Mouse (Mus musculus) lung, postnatal 14 days (tissue): ENCODE results near the gene Kcnj12.

Source experiments
- DNase-seq: peaks from one replicate; pipeline ENCODE4 v3.0.0; 2021

The Kcnj12 gene

DNA sequence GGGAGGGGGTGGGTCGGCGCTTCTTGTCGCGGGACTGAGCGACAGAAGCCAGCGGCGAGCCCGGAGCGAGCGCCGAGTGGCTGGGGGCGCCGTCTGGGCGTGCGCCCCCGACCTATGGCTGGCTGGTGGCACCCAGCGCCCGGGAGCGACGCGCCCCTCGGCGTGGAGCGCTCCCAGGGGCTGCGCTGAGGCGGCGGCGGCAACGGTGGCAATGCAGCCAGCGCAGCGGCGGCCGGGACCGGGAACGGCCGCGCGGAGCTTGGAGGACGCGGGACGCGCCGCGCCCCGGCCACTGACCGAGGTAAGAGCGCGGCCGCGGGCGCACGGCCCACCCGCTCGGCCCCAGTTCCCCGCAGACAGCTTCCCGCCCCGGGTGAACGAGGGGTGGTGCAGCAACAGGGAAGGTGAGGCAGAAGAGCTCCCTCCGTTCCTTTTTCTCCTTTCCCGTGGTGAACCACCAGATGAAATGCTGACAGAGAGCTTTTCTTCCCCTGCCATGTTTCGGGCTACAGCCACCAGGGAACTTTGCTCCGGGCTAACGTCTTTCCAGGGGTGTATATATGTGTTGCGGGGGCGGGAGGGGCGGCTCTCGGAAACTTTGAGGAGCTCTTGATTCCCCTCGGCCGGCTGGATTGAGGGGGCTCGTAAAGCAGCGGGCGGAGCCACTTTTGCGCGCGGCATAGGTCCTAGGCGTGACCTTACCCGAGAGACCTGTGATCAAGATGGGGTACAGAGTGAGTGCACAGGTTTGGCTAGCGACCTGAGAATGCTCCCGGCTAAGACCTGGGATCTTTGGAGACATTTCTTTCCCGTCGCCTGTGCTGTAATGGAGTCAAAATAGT, at the start of gene Kcnj12:
Kcnj12 (plus strand) TSS at position 15 of the 842 bp plus-strand sequence.
- DNase-seq = no peak

DNA sequence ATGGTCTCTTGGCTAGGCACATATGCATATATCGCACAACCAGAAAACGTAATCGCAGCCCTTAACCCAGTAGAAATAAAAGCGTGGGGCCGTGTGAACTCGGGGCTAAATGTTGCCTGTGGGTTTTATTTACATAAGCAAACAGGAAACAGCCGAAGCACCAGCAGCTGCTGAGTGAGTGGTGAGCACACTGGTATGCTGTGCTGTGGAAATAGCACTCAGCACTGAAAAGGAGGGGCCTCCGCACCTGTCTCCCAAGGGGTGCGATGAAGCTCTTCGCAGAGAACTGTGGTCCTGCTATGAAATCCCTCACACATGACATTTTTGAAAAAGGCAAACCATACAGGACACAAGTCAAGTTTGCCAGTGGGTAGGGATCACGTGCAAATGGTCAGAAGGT, 47.3 kb upstream of the Kcnj12 start:
- DNase-seq = no peak

DNA sequence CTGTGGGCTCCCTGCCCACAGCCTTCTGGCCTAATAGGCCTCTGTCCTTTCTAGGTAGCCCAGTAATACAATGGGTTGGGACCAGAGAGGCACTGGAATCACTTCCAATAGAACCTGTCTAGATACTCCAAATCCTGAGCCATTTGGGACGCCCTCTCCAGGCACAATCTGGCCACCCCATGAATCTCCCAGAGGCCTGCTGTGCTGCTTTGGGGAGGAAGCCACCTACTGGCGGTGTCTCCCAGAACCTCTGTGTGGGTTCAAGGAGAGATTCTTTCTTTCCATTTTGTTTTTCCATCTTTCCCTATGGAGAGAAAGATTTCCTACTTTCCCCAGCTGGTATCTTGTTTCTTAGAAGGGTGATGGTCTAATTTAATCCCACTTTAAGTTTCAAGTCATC, 46.1 kb upstream of the Kcnj12 start:
- DNase-seq = no peak

DNA sequence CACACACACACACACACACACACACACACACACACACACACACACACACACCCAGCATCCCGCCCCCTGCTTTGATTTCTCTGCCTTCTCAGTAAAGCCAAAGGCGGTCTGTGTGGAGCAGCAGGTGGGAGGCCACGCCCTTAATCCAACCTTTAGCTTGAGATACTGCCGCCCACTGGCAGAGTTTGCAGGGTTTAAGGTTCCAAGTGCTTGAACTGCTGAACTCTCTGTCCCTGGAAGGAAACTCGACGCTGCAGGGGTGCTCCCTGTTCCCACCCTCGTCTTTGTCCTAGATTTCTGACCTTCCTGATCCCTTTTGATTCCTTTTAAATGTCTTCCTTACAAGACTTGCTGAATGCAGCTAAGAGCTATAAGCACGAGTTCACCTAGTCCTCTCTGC, 45.6 kb upstream of the Kcnj12 start:
- peak; percentile 47 for DNase-seq

DNA sequence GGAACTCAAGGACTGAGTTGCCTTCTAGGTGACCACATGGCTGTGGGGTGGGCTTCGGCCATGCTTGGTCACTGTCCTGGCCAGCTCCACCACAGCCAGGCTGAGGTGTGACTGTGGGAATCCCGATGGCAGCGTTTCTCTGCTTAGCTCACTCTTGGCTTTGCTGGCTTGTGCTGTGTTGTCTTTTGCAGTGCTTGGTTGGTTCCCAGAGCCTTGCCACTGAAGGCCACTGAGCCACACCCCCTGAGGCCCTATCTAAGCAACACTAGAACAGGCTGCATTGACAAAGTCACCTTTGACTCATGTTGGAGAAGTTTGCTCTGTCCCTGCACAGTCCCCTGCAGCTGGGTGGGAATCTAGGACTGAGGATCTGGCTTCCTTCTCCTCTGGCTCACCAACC, 45.2 kb upstream of the Kcnj12 start:
- peak; percentile 23 for DNase-seq

DNA sequence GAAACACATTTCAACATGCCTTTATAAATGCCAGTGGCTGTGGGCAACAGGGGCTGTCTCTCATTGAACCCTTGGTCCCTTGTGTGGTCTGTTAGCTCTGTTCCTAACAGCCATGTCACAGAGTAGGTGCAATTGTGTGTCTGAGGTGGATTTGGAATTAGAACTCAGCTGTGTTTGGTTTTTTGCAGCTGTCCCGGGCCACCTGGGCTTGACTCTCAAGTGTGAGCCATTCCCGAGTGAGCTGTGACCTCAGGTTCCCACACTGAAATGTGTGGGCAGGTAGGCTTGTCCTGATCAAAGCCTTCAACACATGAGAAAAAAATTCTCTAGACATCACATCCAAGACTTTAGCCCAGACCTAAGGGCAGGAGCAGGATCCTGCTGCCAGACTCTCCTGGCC, 43.7 kb upstream of the Kcnj12 start:
- no peak for DNase-seq

DNA sequence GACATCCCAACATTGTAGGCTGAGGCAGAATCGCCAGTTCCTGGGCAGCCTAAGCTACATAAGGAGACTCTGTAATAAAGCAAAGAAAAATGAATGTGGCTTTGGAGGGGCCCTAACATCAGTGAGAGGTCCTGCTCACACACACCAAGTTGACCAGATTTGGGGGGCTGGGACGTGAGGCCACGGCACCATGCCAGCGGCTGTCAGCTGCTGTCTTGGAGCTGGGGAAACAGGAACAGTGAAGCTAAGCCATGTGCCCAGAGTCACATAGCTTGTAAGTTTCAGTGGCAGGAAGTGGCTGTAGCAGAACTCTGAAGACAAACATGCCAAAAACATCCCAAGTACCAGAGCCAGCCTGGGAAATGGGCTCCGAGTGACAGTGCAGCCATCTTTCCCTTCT, 42.6 kb upstream of the Kcnj12 start:
- no peak for DNase-seq

DNA sequence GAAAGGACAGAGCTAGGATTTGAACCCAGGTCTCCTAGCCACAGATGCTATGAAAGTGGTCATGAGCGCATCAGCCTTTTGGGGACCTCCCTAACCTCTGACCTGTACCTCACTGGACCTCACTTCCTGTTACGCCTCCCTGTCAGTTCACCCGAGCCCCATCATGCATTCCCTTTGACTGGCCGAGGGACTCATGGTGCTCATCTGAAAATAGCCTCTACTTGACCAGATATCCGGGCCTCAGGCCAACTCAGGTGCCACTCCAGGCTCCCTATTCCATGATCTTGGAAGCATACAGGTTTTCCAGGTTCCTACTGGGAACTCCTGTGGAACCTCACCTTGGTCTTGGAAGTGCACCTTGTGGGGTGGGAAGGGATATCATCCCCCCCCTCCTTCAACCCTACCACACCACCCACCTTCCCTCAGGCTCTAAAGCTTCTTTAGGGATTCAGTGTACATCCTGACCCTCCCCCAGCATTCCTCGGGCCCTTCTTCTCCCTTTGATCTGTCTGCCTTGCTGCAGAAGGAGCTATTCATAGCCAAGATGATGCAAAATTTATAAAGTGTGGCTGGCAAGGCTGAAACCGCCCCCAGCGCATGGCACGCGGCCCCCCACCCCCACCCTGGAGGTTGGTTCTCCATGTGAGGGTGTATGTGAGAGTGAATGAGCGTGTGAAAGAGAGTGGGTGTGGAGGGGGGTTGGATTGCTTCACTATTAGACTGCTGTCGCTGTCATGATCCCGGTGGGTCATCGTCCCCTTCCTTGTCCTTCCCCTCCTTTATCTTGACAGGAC, 40.5 kb upstream of the Kcnj12 start:
- DNase-seq = no peak

DNA sequence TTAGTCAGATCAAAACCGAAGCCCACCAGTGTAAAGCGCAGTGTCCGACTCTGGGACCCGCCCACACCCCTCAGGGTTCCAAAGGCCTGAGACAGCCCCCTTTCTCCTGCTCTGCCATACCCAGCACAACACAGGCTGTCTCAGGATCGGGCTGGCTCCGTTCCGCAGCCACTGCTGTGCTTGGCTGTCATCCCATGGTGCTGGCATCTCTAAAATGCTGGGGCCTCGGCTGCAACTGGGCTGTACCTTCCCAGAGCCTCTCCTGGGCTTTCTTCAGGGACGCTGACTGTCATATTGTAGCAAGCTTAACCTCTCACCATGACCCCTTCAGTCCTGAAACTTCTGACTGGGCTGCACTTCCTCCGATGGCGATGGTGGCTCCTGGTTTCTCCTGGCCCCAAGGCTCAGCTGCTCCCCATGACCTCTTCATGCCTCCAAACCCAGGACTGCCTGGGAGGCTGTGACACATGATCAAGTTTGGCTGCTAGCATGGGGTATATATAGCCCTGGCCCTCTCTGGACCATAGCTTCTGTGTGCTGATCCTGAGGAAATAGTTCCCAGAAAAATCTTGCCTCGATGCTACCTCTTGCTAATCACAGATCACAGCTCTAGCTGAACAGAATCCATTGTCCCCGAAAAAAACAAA, 37.3 kb upstream of the Kcnj12 start:
- DNase-seq = no peak

DNA sequence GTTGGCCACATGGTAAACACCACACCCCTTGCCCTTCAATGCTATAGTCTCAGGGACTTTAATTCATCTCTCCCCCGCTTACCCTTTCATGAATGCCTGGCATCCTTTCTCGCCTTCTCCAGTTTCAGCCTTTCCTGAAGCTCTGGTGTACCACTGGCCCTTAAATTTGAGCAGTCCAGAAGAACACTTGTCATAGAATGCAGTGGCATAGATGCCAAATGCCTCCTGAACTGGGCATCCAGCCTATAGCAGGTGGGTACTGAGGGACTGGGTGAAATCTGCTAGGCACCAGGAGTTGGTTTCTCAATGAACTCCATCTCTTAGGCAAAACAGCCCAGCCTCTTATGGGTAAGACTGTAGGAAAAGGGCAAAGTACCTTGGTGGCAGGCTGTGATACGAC, 31.9 kb upstream of the Kcnj12 start:
- DNase-seq = no peak

DNA sequence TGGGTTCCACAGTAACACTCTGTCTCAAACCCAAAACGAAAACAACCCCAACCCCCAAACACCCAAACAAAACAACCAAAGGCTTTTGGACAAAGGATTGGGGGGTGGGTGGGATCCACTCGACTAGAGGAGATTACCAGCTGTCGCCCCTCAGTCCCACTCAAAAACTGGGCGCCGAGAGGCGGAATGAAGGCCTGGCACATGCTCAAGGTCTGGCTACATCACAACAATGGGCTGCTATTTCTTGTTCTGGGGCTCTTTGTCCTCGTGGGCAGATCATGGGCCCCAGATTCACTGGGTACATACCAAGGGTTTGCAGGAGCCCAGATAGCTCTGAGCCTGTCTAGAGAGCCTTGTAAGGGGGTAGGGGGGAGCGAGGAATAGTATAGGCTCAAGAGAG, 19.6 kb upstream of the Kcnj12 start:
- DNase-seq = no peak

DNA sequence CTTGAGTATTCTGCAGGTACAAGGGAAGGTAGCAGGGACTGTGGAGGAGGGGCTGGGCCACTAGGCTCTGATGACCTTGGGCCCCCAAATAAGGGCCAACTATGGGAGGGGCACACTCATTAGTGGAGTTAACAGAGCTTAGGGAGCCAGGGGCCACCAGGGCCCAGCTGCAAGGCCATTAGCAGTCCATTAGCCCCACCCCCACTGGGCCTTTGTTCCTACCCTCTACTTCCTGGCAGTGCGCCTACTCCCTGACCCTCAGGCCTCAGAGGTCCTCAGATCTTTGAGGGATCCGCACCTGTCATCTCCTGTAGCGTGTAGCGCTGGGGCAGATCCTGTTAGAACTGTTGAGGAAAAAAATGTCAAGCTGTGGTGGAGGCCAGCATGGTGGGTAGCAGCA, 18.3 kb upstream of the Kcnj12 start:
- no peak for DNase-seq

DNA sequence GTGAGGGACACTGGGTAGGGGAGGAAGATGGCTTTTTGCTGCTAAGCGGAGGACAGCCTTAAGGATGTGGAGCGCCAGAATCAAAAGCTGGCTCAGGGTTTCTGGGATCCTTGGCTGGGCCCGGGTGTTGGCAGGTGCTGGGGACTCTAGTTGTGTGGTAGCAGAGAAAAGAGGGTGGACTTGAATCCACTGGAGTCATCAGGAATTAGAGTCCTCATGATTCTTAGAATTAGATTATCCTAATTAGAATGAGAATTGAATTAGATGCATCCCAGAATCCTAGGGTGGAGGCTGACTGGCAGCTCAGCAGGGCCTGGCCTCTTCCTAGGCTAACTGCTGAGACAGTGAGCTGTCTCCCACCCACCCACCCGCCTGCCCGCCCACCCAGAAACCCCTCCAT, 17.6 kb upstream of the Kcnj12 start:
- DNase-seq = no peak

DNA sequence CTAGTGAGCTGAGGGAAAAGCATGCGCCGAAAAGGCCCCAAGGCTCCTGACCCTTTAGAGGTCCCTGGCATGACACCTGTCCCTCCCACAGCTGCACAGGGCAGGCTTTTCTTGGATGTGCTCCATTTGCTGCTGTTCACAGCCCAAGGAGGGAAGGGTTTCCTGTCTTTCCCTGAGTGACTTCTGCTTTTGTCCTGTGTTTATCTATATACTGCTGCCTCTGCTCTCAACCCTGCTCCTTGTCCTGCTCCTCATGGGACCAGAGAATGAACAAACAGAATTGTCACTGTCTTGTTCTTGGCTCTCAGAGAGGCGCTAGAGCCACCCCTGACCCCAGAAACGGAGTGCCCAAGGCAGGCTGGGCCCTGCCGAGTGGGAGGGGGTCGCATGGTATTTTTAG, 17.0 kb upstream of the Kcnj12 start:
- DNase-seq = no peak

DNA sequence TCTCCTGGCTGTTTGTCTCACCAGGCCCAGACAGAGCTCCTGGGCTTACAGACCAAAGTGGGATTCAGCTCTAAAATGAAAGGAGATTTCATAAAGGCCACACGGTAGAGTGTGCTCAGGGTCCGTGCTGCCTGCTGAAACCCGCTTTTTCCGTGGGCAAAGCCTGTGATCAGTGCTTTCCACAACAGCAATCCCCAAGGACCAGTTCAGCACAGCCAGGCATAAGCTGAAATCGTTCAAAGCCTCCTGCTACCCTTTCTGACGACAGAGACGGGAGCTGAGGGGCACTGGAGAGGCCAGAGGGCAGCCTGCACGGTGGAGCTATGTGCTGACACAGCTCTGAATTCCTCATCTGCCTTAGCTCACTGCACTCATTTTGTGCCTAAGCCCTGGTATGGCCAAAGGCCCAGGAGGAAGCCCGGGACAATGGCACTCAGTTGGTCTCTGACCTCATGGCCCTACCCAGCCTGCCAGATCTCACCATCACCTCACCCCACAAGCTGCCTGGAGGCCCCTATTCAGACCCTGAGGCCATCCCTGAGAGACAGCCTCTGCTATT, 10.5 kb upstream of the Kcnj12 start:
- DNase-seq = no peak

DNA sequence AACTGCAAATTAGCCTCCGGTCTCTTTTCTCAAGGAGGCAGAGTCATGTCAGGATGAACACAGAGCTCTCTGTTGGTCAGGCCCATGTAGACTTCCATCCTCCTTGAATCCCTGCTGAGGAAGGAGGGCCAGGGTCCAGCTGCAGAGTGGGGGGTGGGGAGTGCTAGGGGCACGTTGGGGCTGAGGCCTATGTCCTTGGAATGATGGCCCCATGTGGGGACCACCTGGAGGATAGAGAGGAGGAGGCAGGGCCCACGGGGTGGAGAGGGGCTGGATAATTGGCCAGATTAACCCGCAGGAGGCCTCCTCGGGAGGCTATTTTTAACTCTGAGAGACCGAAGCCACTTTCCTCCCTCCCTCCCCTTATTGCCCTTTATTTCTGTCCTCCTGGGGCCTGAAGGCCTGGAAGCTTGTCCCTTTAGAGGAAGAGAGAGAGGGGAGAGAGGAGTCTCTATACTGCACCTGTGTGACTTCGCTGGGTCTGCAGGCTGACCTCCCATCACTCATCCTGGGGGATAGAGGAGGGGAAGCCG, 5.4 kb upstream of the Kcnj12 start:
- DNase-seq = no peak

DNA sequence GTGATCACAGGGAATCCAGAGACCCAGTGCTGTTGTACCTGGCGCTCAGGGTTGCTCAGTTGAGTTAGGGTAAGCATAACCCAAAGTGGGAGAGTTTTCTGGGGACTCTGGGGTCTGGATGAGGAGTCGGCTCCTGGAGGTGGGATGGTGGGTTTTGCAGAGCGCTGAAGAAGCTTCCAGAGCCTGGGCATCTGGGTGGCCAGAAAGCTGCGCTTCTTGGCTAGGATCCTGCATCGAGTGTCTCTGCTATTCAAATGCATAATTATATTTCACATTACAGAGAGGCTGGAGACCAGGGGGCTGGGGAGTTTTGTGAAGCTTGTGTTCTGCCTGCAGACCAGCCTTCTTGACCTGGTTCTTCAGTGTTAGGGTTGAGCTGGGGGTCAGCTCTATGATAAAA, 1.2 kb upstream of the Kcnj12 start:
- DNase-seq = no peak

DNA sequence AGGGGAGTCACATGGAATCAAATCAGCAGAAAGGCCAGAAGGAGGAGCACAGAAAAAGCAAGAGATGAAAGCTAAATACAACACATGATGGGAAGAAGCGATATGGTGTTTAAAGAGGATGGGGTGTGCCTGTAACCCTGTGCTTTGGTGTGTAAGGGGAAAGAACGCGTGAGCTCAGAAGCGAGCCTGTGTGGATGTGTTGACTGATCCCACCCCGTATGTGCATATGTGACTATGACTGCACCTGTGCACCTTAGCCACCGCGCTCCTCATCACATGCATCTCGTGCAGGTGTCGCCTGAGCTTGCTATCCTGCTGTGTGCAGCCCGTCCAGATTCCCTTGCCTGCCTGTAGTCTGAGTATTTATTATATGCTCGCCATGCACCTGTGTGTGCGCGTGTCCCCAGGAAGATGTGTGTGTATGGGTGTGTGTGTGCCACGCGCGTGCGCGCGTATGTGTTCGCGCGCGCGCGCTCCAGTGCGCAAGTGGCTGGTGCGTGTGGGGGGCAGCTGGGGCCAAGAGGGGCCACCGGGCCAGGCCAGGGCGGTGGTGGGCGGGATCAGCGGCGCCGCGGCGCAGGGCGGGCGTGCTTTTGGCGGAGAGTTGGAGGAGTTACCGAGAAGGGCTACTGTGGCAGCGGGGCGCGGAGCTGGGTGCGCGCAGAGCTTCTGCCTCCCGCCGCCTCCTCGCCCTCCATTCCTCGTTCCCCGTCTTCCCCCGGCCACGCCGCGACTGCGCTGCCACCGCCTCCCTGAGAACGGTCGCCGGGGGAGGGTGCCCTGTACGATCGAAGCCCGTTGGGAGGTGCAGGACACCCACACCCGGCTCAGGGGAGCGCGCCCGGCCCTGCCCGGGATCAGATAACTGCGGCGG, 451 bp upstream of the Kcnj12 start:
- DNase-seq = no peak

DNA sequence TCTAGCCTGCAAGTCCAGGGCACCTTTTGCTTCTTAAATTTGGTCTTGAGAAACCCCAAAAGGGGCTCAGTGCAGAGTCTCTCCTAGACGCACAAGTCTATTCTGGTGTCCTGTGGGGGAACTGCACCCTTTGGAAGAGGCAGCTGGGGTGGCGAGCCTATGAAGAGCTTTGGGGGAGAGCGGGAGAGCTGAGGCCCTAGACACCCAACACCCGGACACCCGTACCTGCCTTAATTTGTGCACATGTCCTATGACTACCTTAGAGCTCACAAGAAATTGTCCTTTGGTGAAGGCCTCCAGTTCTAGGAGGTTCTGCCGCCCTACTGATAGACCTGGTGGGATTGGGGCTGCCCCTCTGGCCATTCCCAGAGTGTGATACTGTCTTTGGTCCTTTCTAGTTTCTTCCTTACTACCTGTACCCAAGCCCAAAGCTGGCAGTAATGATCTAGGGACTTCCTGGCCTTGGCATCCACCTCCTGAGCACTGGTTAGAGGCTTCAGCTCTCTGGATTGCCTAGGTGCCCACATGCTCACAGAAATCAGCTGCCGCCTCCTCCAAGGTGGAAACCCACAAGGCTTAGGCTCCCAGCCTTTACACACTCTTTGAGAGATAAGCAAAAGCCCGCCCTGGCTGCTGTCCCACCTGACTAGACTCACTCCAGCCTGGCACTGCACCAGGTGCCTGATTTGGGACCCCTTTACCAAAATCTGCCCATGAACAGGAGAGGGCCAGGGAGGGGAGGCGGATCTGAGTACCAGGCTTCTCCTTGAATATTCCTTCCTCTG, 1.2 kb downstream of the Kcnj12 start:
- no peak for DNase-seq

DNA sequence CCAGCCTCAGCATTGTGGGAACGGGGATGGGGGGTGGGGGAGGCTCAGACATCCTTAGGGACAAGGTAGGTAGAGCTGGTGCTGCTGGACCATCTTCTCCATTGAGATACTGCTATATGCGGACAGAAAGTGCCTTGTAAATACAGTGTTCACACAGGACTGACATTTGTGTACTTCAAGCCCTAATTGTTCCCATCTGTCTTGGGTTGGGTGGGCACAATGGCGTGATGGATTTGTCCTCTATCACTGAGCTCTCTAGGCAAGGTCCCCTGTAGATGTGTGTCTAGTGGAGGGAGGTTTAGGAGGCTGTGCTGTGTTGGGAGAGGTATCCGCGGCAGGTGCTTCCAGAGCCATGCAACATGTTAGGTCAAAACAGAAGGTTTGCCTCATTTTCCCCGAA, 2.0 kb downstream of the Kcnj12 start:
- no peak for DNase-seq

DNA sequence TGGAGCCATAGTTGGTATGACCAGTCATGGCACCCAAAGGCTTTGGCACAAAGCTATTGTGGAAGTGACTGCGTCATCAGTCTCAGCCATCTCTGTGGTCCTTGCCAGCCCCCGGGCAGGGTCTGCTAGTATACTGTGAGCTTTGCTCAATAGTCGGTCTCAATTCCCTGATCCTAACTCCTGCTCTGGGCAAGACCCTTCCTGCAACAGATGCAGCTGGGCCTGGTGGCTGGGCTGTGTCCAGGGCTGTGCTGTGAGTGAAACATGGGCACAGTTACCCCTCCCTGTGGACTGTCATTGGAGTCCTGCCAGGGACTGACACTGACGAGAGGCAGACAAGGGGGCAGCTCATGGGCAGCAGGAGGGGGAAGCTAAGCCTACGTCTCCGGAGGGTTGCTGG, 2.6 kb downstream of the Kcnj12 start:
- no peak for DNase-seq
